Mouse (Mus musculus): ENCODE measurements around the gene Gspt1.

- TF ChIP-seq CTCF (IDR thresholded peaks at IDR 0.05): no peak
- TF ChIP-seq EP300 (IDR thresholded peaks at IDR 0.05; ENCODE audit: insufficient read depth, low read depth, low read length): no peak
- no peak for TF ChIP-seq POLR2A (IDR thresholded peaks at IDR 0.05; ENCODE audit: insufficient read depth, low read depth, low read length)
These were observed 50.3 kb downstream of the Gspt1 start for GRCm38 (mm10) chr16:11203600-11204390.

Measured in heart, adult 2 months (tissue).